Mouse (Mus musculus): ENCODE data around the gene D430019H16Rik.

DNA sequence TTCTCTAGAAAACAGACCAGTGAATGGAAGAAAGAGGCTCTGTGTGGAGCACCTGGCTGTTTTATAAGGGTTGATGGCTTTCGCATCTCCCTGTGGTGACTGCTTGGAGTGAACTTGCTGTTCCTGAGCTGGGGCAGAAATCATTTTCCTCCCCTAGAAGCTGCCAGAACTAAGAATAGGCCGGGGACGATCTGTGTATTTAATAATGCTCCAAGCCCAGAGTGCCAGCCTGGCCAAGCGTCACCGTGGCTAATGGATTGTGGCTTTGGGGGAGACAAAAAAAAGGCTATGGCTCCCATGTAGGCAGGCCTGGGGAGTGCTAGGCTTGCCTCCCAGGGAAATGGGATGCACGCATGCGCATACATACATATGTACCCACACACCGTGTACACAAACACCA lies 39.7 kb upstream of the D430019H16Rik start:
- TF ChIP-seq CTCF (IDR thresholded peaks at IDR 0.05; ENCODE audit: borderline replicate concordance, extremely low read depth, insufficient read depth, insufficient read length) = no peak
- no peak for TF ChIP-seq POLR2A (IDR thresholded peaks at IDR 0.05; ENCODE audit: borderline replicate concordance, extremely low read depth, insufficient read depth, insufficient read length, poor library complexity, severe bottlenecking)

Measured in brain, embryonic 14.5 days (tissue).